Mouse (Mus musculus) kidney, postnatal 4 days (tissue): ENCODE measurements around the gene Hdac4.
A peak's percentile ranks its signal among the peaks of the same experiment; 100 is the strongest.

ENCODE experiments used
- DNase-seq, 2 experiments: peaks; one replicate each; pipeline ENCODE4 v3.0.0; 2021; ENCODE audit warnings: mixed read lengths in 2 of 2

Gene Hdac4

DNA sequence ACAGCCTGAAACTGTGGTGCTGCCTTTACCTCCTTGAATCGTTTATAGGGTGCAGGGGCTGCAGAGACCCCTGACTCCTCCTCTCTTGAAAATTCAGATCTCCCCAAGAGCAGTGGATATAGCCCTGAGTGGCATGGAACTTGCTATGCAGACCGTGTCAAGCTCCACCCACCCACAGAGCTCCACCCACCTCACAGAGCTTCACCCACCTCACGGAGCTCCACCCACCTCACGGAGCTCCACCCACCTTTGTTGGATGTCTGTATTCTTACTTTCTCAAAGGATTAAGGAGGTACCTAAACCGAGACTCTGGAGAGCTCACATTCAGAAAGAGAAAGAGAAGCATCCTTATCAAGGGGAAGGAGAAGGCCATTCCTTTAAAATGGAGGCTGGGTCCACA lies 279.5 kb downstream of the Hdac4 start:
- no peak for DNase-seq

DNA sequence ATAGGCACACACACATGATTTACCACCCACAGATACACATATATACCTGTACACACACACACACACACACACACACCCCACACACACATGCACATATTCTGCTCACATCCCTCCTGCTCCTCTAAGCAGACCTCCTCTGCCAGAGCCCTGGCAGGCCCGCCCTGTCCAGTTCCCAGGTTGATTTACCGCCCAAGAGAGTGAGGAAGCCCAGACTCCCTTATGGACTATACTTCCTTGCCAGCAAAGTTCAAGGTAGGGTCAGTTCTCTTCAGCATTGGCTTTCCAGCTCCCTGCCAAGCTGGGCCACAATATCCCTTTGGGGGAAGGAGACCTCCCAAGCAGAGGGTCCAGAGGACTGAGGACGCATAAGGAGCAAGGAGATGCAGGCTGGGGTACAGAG lies 280.9 kb downstream of the Hdac4 start:
- DNase-seq, result peak; percentile 60 to 67

DNA sequence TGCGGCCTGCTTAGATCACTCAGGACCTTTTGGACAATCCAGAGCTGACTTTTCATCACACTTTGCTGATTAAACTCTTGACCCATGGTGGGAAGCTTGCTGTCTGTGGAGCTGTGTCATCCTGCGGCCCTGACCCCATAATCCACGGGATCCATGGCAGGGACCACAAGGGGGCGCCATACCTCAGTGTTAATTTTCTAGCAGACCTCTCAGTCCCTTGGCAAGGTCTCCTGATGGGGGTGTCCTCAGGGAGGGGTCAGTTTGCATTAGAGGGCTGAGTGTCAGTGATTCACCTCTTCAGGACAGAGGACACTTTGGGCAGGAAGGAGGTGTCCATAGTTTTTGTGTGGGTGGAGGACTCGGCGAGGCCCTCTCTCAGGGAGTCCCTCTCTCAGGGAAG lies 281.6 kb downstream of the Hdac4 start:
- DNase-seq, result peak; percentile 77 to 80

DNA sequence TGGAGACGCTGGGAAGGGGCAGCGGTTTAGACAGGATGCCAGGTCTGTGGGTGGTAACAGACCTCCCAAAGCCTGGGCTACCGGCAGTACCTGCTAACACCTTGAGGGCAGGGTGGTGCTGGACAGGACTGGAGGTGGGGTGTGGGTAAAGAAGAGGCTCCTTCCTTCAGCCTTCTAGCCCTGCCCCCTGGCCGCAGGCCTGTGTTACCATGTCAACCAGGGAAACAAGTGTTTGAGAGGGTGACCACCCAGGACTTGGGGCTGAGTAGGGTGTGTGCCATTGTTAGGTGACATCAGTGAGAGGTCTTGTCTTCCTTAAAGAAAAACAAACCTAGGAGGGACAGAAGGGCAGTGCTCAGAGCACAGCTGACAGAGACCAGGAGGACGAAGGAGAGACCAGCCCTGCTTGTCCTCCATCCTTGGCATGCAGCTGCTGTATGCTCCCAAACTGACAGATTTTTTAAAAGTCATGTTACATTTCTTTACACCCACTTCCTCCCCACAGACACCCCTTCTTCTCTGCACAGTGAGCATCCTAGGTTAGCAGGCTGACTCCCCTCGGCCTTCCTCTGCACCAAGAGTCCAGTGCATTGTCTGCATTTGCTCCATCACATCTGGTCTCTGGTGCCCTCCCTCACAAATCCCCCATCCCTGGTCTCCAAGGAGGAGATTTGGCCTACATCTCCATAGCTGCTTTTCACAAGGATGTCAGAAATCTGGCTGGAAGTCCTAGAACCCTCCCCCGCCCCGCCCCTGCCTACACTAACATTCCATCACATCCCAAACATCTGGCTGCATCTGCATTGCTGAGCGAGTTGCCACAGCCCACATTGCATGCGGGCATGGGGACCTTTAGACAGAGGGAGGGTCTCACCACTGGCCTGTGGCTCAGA lies 283.0 kb downstream of the Hdac4 start:
- DNase-seq, result peak; percentile 41 to 55

DNA sequence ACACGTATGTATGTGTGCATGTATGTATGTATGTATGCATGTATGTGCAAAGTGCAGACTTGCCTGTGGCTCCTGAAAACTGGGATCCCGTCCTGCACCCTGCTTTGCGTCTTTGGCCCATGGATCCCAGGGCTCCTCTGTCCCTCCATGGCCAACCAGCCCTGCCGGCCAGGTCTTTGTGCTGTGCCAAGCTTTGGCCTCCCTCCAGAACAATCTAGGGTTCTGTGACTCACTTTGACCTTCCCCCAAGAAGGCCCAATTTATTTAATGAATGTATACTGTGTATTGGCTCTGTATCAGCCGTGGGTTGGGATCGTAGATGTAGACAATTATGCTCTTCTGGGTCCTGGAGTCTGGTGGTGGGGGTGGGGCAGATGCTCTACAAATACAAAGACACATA lies 290.2 kb downstream of the Hdac4 start:
- no peak for DNase-seq

DNA sequence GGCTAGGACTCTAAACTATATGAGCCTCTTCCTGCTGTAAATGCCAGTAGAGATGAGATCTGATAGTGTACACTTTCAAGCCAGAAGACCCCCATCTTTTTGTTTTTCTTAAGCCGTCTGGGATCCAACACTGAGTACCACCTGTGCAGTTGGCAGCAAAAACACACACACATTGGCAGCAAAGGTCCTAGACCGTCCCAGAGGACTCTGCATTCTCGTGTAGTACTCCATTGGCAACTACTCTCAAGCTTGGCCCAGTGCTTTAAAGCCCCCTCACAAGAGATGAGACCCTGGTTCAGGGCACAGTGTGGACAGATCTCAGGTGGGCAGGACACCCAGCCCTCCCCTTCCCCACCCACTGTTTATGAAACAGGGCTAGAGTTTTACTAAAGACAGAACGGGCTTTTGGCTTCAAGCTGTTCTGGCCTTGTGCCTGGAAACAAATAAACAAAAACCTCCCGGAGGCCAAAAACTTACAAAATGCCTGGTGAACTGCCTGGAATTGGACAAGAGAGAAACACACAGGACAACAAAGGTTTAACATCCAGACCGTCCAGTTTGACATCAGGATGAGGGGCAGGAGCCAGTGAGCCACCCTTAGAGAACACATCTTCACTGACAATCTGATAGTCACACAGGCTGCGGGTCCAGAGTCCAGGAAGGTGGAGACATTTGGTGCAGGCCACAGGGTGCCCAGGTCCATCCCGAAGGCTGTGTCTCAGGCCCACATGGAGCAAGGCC lies 292.1 kb downstream of the Hdac4 start:
- peak in 1 of 2 experiments; percentile 45 for DNase-seq

DNA sequence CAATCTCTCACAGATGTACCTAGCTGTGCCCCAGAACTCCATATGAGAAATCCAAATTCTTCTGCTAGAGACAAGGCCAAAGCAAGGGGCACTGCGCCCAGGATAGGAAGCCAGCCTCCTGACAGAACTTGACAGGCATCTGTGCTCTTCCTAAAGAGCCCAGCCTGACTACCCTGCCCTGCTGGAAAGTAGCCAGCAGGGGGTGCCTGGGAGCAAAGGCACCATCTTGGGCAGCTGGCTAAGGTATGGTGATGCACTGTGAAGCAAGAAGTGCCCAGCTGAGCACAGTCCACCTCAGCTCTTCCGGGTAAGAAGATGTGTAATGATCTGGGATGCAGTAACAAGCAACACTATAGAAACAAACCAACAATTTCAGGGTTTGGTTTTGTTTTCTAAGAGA lies 298.4 kb downstream of the Hdac4 start:
- DNase-seq, result no peak

DNA sequence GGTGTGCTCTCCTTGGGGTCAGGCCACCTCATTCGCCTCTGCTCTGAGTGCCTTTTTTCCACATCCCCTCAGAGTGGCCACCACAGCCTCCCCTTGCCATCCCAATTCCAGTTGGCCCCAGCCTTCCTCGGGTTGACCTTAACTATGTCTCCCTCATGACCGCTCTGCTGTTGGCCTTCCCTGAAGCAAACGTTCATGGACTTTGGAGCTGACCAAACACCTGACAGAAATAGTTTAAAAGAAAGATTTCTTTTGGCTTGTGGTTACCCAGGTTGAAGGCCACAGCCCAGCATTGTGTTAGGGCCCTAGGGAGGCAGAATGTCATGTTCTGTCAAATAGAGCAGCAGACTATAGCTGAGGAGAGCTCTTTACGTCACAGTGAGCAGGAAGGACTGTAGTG lies 301.2 kb downstream of the Hdac4 start:
- no peak for DNase-seq

DNA sequence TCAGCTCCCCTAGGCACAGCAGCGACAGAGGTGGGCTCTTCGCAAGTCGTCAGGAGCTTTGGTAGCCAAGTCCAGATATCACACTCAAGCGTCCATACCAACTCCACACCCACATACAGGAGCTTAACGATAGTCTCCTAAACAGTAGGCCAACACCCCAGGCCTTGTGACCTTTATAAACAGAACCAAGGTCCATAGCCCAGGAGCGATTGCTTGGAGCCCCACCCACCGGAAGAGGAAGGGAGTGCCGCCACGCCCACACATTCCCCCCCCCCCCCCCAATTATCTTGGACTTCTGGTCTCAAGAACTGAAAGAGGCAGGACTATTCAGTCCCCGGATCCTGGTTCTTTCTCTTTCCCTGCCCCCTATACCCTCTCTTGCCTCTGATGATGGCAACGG lies 301.9 kb downstream of the Hdac4 start:
- DNase-seq, result no peak

DNA sequence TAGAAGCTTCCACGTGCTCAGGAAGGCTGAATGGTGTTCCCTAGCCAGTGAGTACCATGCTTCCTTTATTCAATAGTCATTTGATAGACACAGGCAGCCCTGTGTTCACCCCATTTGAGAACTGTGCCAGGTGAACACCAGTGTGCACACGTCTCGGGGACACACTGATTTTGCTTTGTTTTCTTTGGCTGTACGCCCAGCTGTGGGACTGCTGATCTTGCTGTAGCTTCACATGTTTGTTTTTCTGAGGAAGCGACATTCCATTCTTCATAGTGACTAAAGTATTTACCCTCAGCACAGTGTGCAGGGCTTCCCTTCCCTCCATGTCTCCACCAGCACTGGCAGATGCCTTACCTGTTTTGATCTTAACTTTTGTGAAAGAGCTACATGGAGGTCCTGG lies 312.4 kb downstream of the Hdac4 start:
- DNase-seq, result peak; percentile 40 to 62

DNA sequence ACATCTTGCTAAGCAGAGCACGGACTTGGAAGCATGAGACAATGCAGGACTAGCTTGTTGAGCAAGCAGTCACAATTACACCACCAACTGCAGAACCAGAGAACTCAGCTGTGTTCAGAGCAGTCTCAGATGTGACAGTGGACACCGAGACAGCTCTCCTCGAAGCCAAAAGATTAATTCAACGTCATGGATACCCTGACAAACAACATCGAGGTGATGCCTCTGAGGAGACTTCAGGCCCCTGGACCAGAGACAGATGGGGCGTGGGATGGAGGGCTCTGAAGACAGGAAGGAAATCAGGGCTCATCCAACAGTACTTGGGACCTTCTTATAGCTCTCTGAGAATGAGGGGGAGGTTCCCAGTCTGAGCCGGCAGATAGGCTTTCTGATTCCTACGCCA lies 314.6 kb downstream of the Hdac4 start:
- DNase-seq, result no peak

DNA sequence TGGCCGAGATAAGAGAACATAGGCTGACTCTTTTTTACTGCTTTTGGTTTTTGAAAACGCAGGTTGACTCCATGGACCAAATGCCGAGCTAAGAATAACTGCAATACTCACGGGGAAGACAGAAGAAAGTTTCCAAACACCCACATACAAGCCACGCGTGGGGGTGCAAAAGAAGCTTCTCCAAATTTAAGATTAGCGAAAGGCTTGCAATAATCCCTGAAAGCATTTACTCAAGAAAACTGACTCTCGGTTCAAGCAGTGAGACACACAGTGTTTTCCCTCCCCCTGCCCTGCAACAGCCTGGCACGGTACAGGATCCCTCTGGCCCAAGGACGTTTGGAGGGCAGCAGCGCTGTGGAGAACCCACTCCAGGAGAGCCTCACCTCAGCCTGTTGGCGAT lies 315.3 kb downstream of the Hdac4 start:
- no peak for DNase-seq
